Mouse (Mus musculus): ENCODE measurements around the gene Sec14l2. TPM values are rescaled to one million over a fixed set of nuclear protein-coding genes. Genes with fewer than 3 reads are reported as not detected.
"Not testable (repeated sequence)": the region's sequence is repeated elsewhere in the genome, so short reads cannot be mapped to it uniquely, and the experiment has no call there.

Gene Sec14l2
- polyA plus RNA-seq, 1 experiment: 5.9 TPM

DNA sequence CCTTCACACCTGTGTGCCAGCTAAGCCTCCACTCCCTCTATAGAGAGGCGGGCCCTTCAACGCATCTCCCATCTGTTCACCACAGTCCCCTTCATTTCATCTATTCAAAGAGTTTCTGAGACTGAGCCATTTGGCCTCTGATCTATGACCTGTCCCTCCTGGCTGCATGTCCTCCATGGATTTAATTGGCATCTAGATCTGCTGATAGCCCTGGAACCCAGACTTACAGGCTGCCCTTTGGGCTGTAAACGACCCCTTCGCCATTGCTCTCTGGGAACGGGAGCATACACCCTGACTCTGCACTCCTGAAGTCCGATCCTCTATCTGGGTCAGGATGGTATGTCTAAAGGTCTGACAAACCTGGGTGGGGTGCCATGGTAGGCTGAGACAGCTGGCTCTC lies 10.4 kb downstream of the Sec14l2 start:
- TF ChIP-seq POLR2A (IDR thresholded peaks at IDR 0.05; ENCODE audit: borderline replicate concordance, extremely low read depth, insufficient read depth, insufficient read length, poor library complexity, severe bottlenecking) (no peak), CTCF (IDR thresholded peaks at IDR 0.05; ENCODE audit: borderline replicate concordance, extremely low read depth, insufficient read depth, insufficient read length) (no peak)
- no peak for DNase-seq (ENCODE audit: low read depth)

DNA sequence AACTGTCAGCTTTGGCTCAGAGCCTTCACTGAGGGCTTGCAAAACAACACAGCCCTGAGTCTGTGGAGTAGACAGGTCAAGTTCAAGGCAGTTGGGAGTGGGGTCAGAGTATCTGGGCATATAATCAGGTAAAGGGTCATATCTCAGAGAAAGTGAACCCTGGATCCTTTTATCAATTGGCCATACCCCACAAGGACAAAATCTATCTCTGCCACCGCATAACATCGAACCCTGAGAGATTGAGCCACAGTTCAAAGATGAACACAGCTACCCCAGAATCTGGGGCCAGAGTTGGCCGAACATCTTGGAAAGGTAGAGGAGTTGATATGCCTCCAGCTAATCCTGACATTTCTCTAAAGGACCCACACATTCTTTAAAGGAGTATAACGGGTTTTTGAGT lies 11.2 kb downstream of the Sec14l2 start:
- TF ChIP-seq CTCF (IDR thresholded peaks at IDR 0.05; ENCODE audit: borderline replicate concordance, extremely low read depth, insufficient read depth, insufficient read length) (no peak), POLR2A (IDR thresholded peaks at IDR 0.05; ENCODE audit: borderline replicate concordance, extremely low read depth, insufficient read depth, insufficient read length, poor library complexity, severe bottlenecking) (no peak)
- no peak for DNase-seq (ENCODE audit: low read depth)

DNA sequence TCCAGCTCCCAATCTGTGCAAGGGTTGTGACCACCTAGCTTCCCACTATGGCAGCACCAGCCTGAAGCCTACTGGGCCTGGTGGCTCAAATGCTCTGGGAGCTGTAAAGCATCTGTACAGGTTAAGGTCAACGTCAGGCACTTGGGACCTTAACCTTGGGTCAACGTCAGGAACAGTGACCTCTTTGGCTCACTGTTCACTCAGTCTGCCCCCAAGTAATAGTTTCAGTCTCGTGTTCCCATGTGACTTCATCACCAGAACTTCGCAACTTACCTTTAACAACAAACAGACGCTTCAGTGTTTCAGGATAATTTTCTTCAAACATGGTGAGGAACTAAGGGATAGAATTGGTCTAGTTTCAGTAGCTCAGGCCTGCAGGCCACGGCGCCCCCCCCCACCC lies 14.5 kb downstream of the Sec14l2 start:
- TF ChIP-seq CTCF (IDR thresholded peaks at IDR 0.05; ENCODE audit: borderline replicate concordance, extremely low read depth, insufficient read depth, insufficient read length) (no peak), POLR2A (IDR thresholded peaks at IDR 0.05; ENCODE audit: borderline replicate concordance, extremely low read depth, insufficient read depth, insufficient read length, poor library complexity, severe bottlenecking) (no peak)
- DNase-seq (ENCODE audit: low read depth): no peak

DNA sequence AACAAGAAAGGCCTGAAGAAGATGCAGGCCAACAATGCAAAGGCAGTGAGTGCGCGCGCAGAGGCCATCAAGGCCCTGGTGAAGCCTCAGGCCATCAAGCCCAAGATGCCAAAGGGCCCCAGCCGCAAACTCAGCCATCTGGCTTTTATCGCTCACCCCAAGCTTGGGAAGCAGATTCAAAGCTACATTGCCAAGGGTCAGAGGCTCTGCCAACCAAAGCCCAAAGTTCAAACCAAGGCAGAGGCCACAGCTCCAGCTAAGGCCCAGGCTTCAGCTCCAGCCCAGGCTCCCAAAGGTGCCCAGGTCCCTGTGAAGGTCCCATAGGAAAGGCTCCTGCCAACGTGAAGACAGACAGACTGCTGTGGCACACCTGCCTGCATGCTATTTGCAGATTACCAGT lies 15.3 kb downstream of the Sec14l2 start:
- not testable (repeated sequence) for DNase-seq (ENCODE audit: low read depth)

DNA sequence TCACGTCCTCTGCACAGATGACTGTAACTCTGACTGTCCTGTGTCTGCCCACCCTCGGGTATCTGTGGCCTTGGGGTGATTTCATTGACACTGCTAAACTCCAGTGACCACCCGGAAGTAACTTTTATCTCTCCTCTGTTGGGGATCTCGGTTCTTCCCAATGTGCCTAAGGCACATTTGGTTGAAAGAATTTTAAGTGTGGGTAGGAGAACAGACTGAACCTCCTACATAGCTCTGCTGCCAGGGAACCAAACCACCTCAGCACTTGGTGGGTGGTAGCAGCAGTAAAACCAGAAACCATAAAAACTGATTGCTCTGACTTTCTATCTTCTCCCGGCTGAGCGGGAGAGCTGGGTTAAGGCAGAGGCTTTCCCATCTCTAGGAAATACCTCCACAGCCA lies 17.8 kb downstream of the Sec14l2 start:
- no peak for TF ChIP-seq POLR2A (IDR thresholded peaks at IDR 0.05; ENCODE audit: borderline replicate concordance, extremely low read depth, insufficient read depth, insufficient read length, poor library complexity, severe bottlenecking)
- TF ChIP-seq CTCF (IDR thresholded peaks at IDR 0.05; ENCODE audit: borderline replicate concordance, extremely low read depth, insufficient read depth, insufficient read length): no peak

DNA sequence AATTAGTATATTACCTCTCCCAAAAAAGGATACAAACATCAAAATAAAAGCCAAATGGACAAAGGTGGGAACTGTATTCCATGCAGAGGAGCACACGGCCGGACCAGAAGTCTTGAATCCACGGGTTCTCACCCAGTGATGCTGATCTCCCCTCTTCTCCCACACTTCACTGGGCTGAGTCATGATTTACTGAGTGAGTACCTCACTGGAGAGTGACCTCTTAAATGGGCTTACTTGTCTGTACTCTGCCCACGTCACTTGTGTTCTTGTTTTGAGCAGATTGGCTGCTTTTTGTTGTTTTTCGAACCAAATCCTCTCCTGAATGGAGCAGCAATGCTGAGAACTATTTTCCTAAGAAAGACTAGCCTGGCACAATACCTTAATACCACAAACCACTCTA lies 18.2 kb downstream of the Sec14l2 start:
- TF ChIP-seq POLR2A (IDR thresholded peaks at IDR 0.05; ENCODE audit: borderline replicate concordance, extremely low read depth, insufficient read depth, insufficient read length, poor library complexity, severe bottlenecking) (no peak), CTCF (IDR thresholded peaks at IDR 0.05; ENCODE audit: borderline replicate concordance, extremely low read depth, insufficient read depth, insufficient read length) (no peak)
- DNase-seq (ENCODE audit: low read depth): no peak

More for the DNA sequence above, 17.8 kb downstream of the Sec14l2 start:
- no peak for DNase-seq (ENCODE audit: low read depth)

DNA sequence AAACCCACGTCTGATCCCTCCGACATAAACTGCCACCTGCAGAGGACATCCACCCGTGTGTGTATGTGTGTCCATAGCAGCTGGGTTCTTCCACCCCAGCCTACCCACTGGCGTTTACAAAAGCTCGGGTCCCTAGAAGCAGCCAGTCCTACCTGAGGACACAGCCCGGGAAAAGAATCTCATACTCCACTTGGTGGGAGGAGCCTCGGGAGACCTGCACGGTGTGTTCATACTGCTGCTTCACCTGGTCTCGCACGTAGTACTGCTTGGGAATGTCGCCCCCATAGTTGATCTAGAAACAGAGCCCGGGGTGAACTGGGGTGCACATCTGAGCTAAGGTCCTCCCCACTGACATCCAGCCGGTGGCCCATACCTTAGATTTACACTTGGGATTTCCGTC lies 19.7 kb downstream of the Sec14l2 start:
- DNase-seq (ENCODE audit: low read depth): no peak

DNA sequence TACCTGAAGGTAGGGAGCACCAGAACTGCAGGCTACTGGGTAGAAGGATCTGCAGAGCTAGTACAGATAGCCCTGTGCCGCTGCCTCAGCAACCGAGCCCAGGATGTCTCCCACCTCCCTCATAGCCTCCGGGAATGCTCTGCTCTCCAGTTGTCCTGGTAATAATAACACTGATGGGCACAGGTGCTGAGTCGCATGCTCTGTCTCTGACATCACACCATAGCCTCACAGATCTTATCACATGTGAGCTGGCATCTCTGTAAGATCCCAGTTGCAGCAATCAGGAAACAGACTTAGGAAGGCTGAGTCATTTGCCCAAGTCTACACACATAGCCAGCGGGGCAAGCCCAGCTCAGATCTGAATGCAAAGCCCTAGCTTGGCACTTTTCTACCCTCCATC lies 21.4 kb downstream of the Sec14l2 start:
- TF ChIP-seq POLR2A (IDR thresholded peaks at IDR 0.05; ENCODE audit: borderline replicate concordance, extremely low read depth, insufficient read depth, insufficient read length, poor library complexity, severe bottlenecking) (no peak), CTCF (IDR thresholded peaks at IDR 0.05; ENCODE audit: borderline replicate concordance, extremely low read depth, insufficient read depth, insufficient read length) (no peak)
- DNase-seq (ENCODE audit: low read depth): no peak

More for the DNA sequence above, 19.7 kb downstream of the Sec14l2 start:
- no peak for TF ChIP-seq POLR2A (IDR thresholded peaks at IDR 0.05; ENCODE audit: borderline replicate concordance, extremely low read depth, insufficient read depth, insufficient read length, poor library complexity, severe bottlenecking)
- TF ChIP-seq CTCF (IDR thresholded peaks at IDR 0.05; ENCODE audit: borderline replicate concordance, extremely low read depth, insufficient read depth, insufficient read length): no peak

DNA sequence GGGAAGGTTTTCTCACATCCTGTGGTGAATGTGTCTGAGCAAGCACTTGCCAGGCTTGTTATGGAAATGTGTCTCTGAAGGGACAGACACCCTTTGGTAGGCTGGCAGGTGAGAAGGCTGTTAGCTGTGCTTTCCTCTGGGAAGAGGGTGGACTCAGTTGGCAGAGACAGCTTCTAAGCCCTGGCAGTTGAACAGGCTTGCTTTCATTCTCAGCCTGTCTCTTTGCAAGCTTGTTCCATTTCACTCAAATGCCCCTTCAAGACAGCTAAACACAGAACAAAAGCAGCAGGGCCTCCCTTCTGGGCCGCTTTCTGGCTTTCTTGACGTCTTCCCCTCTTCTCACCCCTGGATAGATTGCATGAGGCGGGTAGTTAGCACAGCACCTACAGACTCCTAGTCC lies 23.8 kb downstream of the Sec14l2 start:
- no peak for DNase-seq (ENCODE audit: low read depth)

DNA sequence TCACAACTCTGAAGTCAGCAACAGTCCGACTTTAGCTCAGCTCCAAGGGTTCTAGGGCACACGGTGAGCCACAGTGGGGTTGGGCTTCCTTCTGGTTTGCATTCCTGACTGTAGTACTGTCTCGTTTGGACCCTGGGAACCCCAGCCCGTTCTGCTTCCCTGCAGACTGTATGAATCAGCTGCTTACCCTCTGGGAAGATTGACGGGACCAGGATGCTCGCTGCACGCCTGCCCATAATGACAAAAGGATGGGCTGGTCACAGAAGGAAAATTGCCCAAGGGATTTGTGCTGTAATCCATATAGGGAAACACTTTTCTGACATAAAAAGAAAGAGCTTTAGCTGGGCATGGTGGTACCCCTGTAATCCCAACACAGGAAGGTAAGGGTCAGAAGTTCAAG lies 24.4 kb downstream of the Sec14l2 start:
- DNase-seq (ENCODE audit: low read depth): no peak
- TF ChIP-seq POLR2A (IDR thresholded peaks at IDR 0.05; ENCODE audit: borderline replicate concordance, extremely low read depth, insufficient read depth, insufficient read length, poor library complexity, severe bottlenecking) (no peak), CTCF (IDR thresholded peaks at IDR 0.05; ENCODE audit: borderline replicate concordance, extremely low read depth, insufficient read depth, insufficient read length) (no peak)

More for the DNA sequence above, 23.8 kb downstream of the Sec14l2 start:
- TF ChIP-seq CTCF (IDR thresholded peaks at IDR 0.05; ENCODE audit: borderline replicate concordance, extremely low read depth, insufficient read depth, insufficient read length) (no peak), POLR2A (IDR thresholded peaks at IDR 0.05; ENCODE audit: borderline replicate concordance, extremely low read depth, insufficient read depth, insufficient read length, poor library complexity, severe bottlenecking) (no peak)

DNA sequence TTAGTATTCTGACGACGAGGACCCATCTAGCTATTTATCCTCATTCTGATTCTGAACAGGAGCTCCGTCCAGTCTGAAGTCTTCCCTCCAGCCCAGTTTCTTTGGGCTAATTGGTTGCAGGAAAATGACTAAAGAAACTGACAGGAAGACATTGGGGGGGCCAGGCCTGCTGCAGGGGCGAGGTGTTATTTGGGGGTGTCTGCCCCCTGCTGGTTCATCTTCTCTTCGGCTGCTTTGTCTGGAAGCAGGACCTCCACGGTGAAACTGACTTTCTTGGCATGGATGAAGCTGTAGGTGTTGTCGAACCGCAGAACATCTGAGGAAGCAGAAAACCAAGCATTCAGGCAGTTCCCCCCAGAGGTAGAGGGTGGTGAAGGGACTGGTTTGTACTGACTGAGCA lies 25.1 kb downstream of the Sec14l2 start:
- no peak for DNase-seq (ENCODE audit: low read depth)
- TF ChIP-seq CTCF (IDR thresholded peaks at IDR 0.05; ENCODE audit: borderline replicate concordance, extremely low read depth, insufficient read depth, insufficient read length) (no peak), POLR2A (IDR thresholded peaks at IDR 0.05; ENCODE audit: borderline replicate concordance, extremely low read depth, insufficient read depth, insufficient read length, poor library complexity, severe bottlenecking) (no peak)

DNA sequence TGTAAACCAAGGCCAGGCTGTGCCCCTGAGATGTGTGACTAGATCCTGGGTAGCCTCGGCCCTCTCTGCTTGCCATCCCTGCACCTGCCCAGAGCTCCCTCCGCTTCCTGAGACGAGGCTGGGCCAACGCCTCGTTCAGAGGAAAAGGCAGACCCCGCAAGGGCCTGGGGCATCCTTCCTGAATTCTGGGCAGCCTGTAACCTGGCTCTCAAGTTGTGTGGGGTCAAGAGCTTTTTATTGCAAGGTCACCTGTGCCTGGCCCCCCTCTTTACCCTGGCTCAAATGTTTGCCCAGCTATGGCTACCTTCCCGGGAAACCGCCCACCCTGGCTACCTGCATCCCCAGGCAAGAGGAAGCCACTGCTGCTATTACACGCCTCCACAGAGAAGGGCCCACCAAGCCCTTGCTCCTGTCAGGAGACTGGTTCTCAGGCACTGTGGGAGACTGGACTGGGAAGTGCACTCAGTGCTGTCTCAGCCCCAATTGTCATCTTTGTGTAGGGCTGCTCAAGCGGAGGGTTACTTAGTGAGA lies 26.1 kb downstream of the Sec14l2 start:
- TF ChIP-seq CTCF (IDR thresholded peaks at IDR 0.05; ENCODE audit: borderline replicate concordance, extremely low read depth, insufficient read depth, insufficient read length): no peak
- no peak for TF ChIP-seq POLR2A (IDR thresholded peaks at IDR 0.05; ENCODE audit: borderline replicate concordance, extremely low read depth, insufficient read depth, insufficient read length, poor library complexity, severe bottlenecking)
- no peak for DNase-seq (ENCODE audit: low read depth)

Measured in brain, embryonic 14.5 days (tissue).